Mouse (Mus musculus): ENCODE data around the gene Epgn.

GRCm38 (mm10) chr5:91027164-91027563, at the start of gene Epgn:
- TF ChIP-seq MAFK (IDR thresholded peaks at IDR 0.05; ENCODE audit: insufficient read depth, low read depth, low read length) (no peak), CHD2 (IDR thresholded peaks at IDR 0.05; ENCODE audit: low read depth, low read length) (no peak), ZNF384 (IDR thresholded peaks at IDR 0.05; ENCODE audit: low read depth, low read length) (no peak), ZC3H11A (IDR thresholded peaks at IDR 0.05; ENCODE audit: borderline replicate concordance, low read depth, low read length) (no peak), HCFC1 (IDR thresholded peaks at IDR 0.05; ENCODE audit: borderline replicate concordance, insufficient read depth, low read length) (no peak)
